Mouse (Mus musculus) midbrain, embryonic 13.5 days (tissue): ENCODE measurements at regions not wholly inside any gene's neighbourhood (a gene's known extent, or its start where the extent isn't known, plus 50 kb on each side); places are given as distances from the start of the nearest gene placed in this dataset.

ENCODE experiments used
- ATAC-seq: fragments of 200-750 bp; cut with Nextera tagmentation; 2 replicates; pipeline ENCODE4 v1.8.0; 2017; ENCODE audit warnings: mild to moderate bottlenecking, moderate TSS enrichment, moderate library complexity
- H3K27ac ChIP-seq: fragments of 300-500 bp; sonication (generic); 2 replicates; pipeline ENCODE4 v1.5.1; 2015; ENCODE audit warnings: inconsistent platforms, mild to moderate bottlenecking, moderate library complexity
- H3K27me3 ChIP-seq: fragments of 300-500 bp; sonication (generic); 2 replicates; pipeline ENCODE4 v1.6.1; 2015; ENCODE audit warnings: mild to moderate bottlenecking, inconsistent platforms
- H3K36me3 ChIP-seq: fragments of 300-500 bp; sonication (generic); 2 replicates; pipeline ENCODE4 v1.6.1; 2015; ENCODE audit warnings: mild to moderate bottlenecking, inconsistent platforms
- H3K4me1 ChIP-seq: fragments of 300-500 bp; sonication (generic); replicated peaks from 2 replicates; pipeline ENCODE4 v1.6.1; 2015; ENCODE audit warnings: inconsistent platforms
- H3K4me2 ChIP-seq: fragments of 300-500 bp; sonication (generic); replicated peaks from 2 replicates; pipeline ENCODE4 v1.6.1; 2015; ENCODE audit warnings: moderate library complexity, mild to moderate bottlenecking, inconsistent platforms
- H3K4me3 ChIP-seq: fragments of 300-500 bp; sonication (generic); replicated peaks from 2 replicates; pipeline ENCODE4 v1.5.1; 2015; ENCODE audit warnings: mild to moderate bottlenecking, inconsistent platforms
- H3K9ac ChIP-seq: fragments of 300-500 bp; sonication (generic); replicated peaks from 2 replicates; pipeline ENCODE4 v1.6.1; 2015; ENCODE audit warnings: mild to moderate bottlenecking, inconsistent platforms
- H3K9me3 ChIP-seq: fragments of 300-500 bp; sonication (generic); 2 replicates; pipeline ENCODE4 v1.6.1; 2016; ENCODE audit warnings: mild to moderate bottlenecking, inconsistent platforms
- WGBS: fragments of 180-500 bp; shearing (Covaris S2); methylation state at CpG from one replicate; pipeline ENCODE4 v1.1.7; 2015; 5-methylcytosine and 5-hydroxymethylcytosine counted together

DNA sequence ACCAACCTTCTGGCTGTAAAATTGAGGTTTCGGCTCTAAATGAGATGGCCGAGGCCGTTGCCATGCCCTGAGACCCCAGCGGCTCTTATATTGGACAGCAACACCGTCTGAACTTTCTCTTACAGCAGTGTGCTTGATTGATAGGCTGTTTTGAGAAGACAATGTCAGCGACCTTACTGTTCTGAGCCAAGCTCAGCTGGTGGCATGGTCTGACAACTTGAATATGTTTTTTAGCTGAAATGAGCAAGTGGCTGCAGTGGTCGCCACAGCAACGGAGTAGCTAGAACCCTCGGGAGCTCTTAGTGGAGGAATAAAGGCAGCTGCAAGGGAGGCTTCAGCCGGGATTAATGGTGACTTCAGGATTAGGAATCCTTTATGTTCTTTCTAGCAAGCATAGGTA lies 107.0 kb upstream of the Fndc3a start:
- H3K9me3 ChIP-seq: no peaks in the 10 kb centered on the region
- H3K9ac ChIP-seq: no peak overlapping the region
- peak overlapping the region; percentile 43 for H3K4me2 ChIP-seq
- 4% methylated on average over 10 of the region's 10 CpGs for WGBS
- peak; percentile 94 for ATAC-seq
- no peak overlapping the region; the same call in 1 of the 2 replicates for H3K4me3 ChIP-seq
- H3K36me3 ChIP-seq: no peaks in the 10 kb centered on the region
- peak overlapping the region; percentile 65 for H3K27ac ChIP-seq
- 0 out of 2 replicates have a peak, but pooled peaks cover 2% of the 10 kb centered on the region for H3K27me3 ChIP-seq
- peaks cover 19% of the 10 kb centered on the region for H3K4me1 ChIP-seq

DNA sequence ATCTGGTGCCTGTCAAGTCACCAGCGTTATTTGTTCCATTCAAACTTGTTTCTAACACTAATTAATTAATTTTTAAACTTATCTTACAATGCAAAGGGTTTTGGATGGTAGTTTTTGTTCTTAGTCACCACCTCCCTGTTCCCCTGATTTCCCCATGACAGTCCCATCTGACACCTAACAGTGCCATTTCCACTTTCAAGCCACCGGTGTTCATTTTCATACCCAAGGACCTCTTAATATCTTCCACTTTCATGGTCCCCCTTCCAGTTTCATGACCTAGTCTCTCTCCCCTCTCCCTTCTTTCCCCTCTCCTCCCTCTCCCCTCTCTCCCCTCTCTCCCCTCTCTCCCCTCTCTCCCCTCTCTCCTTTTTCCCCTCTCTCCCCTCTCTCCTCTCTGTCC lies 99.3 kb upstream of the Fndc3a start:
- H3K4me2 ChIP-seq: no peak overlapping the region
- H3K36me3 ChIP-seq: no peaks in the 10 kb centered on the region
- no peaks in the 10 kb centered on the region for H3K9me3 ChIP-seq
- H3K4me3 ChIP-seq: no peak overlapping the region
- H3K27ac ChIP-seq: no peak overlapping the region
- H3K4me1 ChIP-seq: no peaks in the 10 kb centered on the region
- WGBS: 84% methylated on average over 2 of the region's 2 CpGs
- ATAC-seq: no peak
- no peaks in the 10 kb centered on the region for H3K27me3 ChIP-seq
- H3K9ac ChIP-seq: no peak overlapping the region

DNA sequence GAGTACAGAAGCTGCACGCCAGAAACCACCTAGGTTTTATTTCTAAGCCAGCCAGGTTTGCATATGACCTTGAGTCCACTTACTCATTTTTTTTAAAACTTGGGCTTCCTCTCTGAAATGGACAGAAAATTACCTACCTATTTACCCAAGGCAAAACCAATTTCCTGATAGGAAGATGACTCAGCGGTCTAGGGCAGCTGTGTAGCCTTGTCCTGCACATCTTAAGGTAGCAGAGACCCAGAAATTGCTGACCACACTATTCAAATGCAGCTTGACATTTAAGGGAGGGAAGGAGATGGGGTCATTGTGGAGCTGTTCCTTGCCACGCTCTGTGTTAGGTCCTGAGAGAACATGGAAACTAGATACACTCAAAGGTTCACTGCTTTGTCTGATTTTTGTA lies 98.1 kb upstream of the Fndc3a start:
- H3K27ac ChIP-seq: no peak overlapping the region
- H3K4me3 ChIP-seq: no peak overlapping the region
- H3K9ac ChIP-seq: no peak overlapping the region
- no peaks in the 10 kb centered on the region for H3K27me3 ChIP-seq
- no peaks in the 10 kb centered on the region for H3K4me1 ChIP-seq
- no peak for ATAC-seq
- 91% methylated on average over 3 of the region's 3 CpGs for WGBS
- H3K36me3 ChIP-seq: no peaks in the 10 kb centered on the region
- H3K4me2 ChIP-seq: no peak overlapping the region
- H3K9me3 ChIP-seq: no peaks in the 10 kb centered on the region

DNA sequence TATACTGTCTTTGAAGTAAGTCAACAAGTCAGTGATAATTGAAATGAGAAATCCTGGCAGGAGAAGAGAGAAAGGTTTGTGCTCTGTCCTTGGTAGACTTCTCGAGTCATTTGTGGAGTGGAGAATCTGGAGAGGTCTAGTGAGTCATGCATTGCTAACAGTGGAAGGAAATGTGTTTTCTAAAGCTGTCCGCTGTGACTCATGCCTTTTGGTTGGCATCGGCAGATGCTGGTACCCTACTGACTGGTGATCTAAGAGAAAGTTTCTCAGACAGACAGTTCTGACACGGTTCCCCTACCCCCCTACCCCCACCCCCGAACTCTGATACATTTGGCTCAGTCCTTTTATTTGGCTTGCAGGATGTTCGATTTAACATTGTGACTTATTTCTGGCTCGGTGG lies 97.5 kb upstream of the Fndc3a start:
- no peak for ATAC-seq
- no peak overlapping the region for H3K9ac ChIP-seq
- no peaks in the 10 kb centered on the region for H3K27me3 ChIP-seq
- H3K9me3 ChIP-seq: no peaks in the 10 kb centered on the region
- H3K4me1 ChIP-seq: no peaks in the 10 kb centered on the region
- H3K4me3 ChIP-seq: no peak overlapping the region
- H3K36me3 ChIP-seq: no peaks in the 10 kb centered on the region
- 87% methylated on average over 7 of the region's 7 CpGs for WGBS
- no peak overlapping the region for H3K27ac ChIP-seq
- H3K4me2 ChIP-seq: no peak overlapping the region

DNA sequence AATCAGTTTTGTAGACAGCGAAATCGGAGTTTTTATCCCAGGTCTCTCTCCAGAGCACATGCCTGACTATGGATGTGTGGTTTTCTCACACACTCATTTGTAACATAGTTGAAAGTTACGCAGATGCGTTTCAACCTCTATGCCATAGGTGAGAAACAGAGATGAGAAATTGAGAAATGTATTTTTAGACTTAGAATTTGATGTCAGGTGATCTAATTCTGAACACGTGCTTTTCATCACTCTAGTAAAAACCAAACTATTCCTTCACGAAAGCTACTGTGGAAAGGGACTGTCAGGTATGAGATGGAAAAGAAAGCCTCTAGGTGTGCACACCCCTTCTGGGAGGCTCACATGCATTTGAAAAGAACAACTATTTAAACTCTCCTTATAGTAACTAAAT lies 96.8 kb upstream of the Fndc3a start:
- Histone ChIP-seq H3K9ac (no peak overlapping the region), H3K4me2 (no peak overlapping the region), H3K9me3 (no peaks in the 10 kb centered on the region), H3K27ac (no peak overlapping the region), H3K4me3 (no peak overlapping the region), H3K27me3 (no peaks in the 10 kb centered on the region), H3K4me1 (no peaks in the 10 kb centered on the region), H3K36me3 (no peaks in the 10 kb centered on the region)
- WGBS: 93% methylated on average over 6 of the region's 6 CpGs
- ATAC-seq: no peak

DNA sequence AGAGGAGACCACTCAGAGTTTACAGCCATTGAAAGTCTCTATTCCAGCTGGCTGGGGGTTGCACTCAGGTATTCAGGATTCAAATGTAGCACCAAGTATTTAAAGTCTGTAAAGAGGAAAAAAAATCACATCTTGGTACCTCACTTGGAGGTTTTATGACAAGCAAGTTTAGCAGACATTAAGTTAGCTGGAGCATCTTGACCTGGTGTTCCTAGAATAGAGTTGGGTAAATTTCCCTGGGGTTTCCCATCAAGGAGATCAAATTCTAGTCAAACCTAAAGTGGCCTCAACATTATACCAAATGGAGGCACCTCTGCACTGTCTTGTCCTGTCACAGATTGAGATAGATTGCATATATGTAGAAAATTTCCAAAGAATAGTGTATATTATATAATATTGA lies 93.8 kb upstream of the Fndc3a start:
- no peaks in the 10 kb centered on the region for H3K9me3 ChIP-seq
- H3K4me1 ChIP-seq: no peaks in the 10 kb centered on the region
- no peak overlapping the region for H3K4me2 ChIP-seq
- ATAC-seq: no peak
- no peak overlapping the region for H3K4me3 ChIP-seq
- H3K36me3 ChIP-seq: no peaks in the 10 kb centered on the region
- H3K27ac ChIP-seq: no peak overlapping the region
- H3K27me3 ChIP-seq: no peaks in the 10 kb centered on the region
- H3K9ac ChIP-seq: no peak overlapping the region

DNA sequence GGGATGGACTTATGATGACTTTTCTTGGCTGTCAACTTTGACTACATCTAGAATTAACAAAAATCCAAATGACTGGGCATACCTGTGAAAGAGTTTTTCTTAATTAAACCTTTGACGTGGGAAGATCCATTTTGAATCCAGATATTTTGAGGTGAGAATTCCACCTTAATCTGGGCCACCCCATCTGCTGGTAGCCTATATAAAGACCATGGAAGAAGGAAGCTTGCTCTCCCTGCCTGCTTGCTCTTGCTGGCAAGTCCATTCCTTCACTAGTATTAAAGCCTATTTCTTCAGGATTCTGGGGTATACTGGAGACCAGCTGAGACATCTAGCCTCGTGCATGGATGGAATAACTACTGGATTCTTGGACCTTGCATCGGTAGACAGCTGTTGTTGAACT lies 80.9 kb upstream of the Fndc3a start:
- WGBS: 81% methylated on average over 3 of the region's 3 CpGs
- no peaks in the 10 kb centered on the region for H3K36me3 ChIP-seq

DNA sequence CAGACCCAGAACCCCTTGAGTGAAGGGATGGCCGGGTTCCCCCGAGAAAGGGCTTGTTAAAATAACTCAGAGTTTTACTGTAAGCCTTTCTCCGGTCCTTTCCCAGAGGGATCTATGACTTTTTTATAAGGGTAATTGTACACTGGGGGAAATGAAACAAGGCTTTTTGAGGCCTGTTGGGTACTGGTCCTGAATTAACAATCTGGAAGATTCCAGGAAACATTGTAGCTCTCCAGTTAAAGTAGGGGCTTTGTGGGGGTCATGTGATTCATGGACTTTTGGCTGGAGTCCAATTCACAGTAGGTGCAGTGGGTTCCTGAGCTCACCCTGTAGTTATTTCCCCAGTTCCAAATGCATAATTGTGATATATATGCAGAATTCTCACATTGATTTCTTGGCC lies 77.1 kb upstream of the Fndc3a start:
- Histone ChIP-seq H3K27ac (no peak overlapping the region), H3K27me3 (no peaks in the 10 kb centered on the region), H3K4me2 (no peak overlapping the region), H3K9ac (no peak overlapping the region), H3K9me3 (no peaks in the 10 kb centered on the region), H3K4me1 (no peaks in the 10 kb centered on the region), H3K4me3 (no peak overlapping the region), H3K36me3 (no peaks in the 10 kb centered on the region)
- no peak for ATAC-seq
- WGBS: 89% methylated on average over 3 of the region's 3 CpGs

More for the DNA sequence above, 80.9 kb upstream of the Fndc3a start:
- Histone ChIP-seq H3K4me3 (no peak overlapping the region), H3K27ac (no peak overlapping the region), H3K9ac (no peak overlapping the region), H3K4me2 (no peak overlapping the region), H3K4me1 (no peaks in the 10 kb centered on the region), H3K27me3 (no peaks in the 10 kb centered on the region), H3K9me3 (no peaks in the 10 kb centered on the region)
- no peak for ATAC-seq

DNA sequence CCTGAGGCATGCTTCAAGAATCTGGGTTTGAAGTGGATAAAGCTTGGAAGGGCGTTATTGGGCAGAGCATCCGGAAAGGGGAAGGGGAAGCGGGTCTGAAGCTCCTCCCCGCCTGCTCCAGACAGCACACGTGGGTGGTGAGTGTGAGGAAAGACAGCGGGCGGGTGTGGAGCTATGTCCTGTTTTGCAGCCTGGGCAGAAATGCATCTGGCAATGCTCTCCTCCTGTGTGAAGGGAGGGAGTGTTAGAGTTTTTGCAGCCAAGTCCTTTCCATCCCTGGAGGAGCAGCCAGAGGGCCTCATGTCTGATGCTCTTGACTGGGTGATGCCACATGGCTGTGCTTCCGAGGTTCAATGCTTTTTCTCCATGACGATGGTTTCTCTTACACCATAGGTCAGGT lies 73.4 kb upstream of the Fndc3a start:
- Histone ChIP-seq H3K4me1 (no peaks in the 10 kb centered on the region), H3K36me3 (no peaks in the 10 kb centered on the region), H3K9me3 (no peaks in the 10 kb centered on the region), H3K9ac (no peak overlapping the region), H3K27me3 (no peaks in the 10 kb centered on the region), H3K4me2 (no peak overlapping the region), H3K4me3 (no peak overlapping the region), H3K27ac (no peak overlapping the region)
- WGBS: 73% methylated on average over 9 of the region's 9 CpGs
- ATAC-seq: no peak

DNA sequence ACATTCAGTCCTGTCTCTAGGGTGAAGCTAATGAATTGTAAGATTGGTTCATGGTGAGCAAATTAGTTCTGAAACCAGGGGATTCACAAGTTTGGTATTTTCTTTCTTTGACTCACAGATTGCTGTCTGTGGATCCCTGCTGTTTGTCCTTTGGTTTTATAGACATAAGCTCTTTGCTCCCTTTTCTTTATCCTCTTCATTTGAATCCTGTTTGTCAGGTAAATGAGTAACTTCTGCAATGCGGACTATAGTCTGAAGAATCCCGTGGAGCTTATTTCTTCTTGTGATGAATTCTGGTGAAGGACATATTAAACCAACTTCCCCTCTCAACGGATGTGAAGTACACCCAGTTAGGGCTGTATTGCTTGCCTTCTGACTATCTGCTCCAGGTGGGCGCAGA lies 69.6 kb upstream of the Fndc3a start:
- 59% methylated on average over 4 of the region's 4 CpGs for WGBS
- Histone ChIP-seq H3K4me1 (no peaks in the 10 kb centered on the region), H3K27me3 (no peaks in the 10 kb centered on the region), H3K27ac (no peak overlapping the region), H3K9ac (no peak overlapping the region), H3K4me2 (no peak overlapping the region), H3K4me3 (no peak overlapping the region), H3K9me3 (no peaks in the 10 kb centered on the region), H3K36me3 (no peaks in the 10 kb centered on the region)
- no peak for ATAC-seq

DNA sequence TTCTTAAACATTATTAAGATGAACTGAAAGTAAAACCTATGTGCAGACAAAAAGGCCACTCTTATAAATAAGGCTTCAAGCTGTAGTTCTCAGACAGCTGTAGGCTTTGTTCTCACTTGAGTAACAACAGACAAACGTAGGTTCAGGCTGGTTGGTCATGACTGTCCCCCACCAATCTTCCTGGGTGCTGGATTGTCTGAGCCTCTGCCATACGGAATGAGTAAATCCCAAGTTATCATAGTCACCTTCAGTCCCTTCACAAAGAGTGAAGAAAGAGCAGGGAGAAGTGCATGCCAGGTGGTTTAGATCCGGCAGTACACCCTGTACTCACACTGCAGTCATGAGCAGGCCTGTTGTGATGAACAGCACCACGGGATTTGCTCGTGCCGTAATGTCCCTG lies 69.0 kb upstream of the Fndc3a start:
- WGBS: 73% methylated on average over 6 of the region's 6 CpGs
- H3K9me3 ChIP-seq: no peaks in the 10 kb centered on the region
- ATAC-seq: no peak
- H3K27ac ChIP-seq: no peak overlapping the region
- no peaks in the 10 kb centered on the region for H3K36me3 ChIP-seq
- no peaks in the 10 kb centered on the region for H3K4me1 ChIP-seq
- no peak overlapping the region for H3K4me3 ChIP-seq
- H3K4me2 ChIP-seq: no peak overlapping the region
- no peaks in the 10 kb centered on the region for H3K27me3 ChIP-seq
- H3K9ac ChIP-seq: no peak overlapping the region

DNA sequence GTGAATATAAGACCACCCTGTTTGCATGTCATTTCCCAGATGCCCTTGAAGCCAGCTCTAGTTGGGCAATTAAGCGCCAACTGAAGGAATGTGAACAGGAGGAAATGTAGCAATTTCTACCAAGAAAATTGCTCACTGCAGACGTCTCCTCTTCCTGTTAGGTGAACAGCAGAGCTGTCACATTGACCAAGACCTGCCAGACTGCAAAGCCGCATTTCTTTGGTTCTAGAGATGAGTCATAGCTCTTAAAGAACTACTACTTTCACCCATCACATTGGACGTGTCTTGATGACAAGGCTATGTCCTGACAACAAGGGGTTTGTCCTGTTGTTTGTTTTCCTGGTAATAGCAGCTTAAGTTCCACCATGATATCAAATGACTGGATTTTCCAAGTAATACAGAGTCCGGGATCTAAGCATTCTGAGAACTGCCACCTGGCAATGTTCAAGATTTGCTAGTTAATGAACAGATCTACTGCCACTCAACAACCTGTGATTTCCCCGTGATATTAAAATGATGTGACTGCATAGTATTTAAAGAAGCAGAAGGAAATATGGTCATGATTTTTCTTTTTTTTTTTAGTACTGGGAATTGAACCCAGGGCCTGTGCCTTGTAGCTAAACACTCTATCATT lies 68.2 kb upstream of the Fndc3a start:
- Histone ChIP-seq H3K4me2 (no peak overlapping the region), H3K27me3 (no peaks in the 10 kb centered on the region), H3K4me1 (no peaks in the 10 kb centered on the region), H3K9me3 (no peaks in the 10 kb centered on the region), H3K4me3 (no peak overlapping the region), H3K9ac (no peak overlapping the region), H3K36me3 (no peaks in the 10 kb centered on the region), H3K27ac (no peak overlapping the region)
- WGBS: 85% methylated on average over 6 of the region's 6 CpGs
- no peak for ATAC-seq

DNA sequence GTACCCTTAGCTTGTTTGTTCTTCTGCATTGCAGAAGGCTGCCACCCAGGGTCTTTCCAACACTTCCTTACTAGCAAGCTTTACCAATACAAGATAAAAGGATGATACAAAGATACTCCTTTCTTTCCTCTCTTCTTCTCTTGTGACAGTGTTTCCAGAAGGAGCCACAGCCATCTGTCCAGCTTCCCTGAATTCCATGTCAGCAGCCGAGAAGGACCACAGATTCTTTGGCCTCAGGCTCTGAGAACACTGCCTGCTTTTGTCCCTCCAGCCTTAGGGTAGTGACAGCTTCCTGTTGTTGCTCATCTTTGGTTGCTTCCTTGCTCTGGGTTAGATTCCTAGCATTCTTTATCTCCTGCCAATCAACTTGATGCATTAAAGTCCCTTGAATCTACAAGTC lies 60.4 kb upstream of the Fndc3a start:
- H3K36me3 ChIP-seq: no peaks in the 10 kb centered on the region
- no peaks in the 10 kb centered on the region for H3K27me3 ChIP-seq
- no peak overlapping the region for H3K4me3 ChIP-seq
- no peak overlapping the region for H3K27ac ChIP-seq
- ATAC-seq: no peak
- H3K4me2 ChIP-seq: no peak overlapping the region
- 63% methylated on average over 1 of the region's 1 CpGs for WGBS
- H3K9me3 ChIP-seq: peaks cover 7% of the 10 kb centered on the region; the same call in 1 of the 2 replicates
- no peak overlapping the region for H3K9ac ChIP-seq
- H3K4me1 ChIP-seq: no peaks in the 10 kb centered on the region
